9 mouse cellular contexts compared by ENCODE assay signal in the genomic region with DNA sequence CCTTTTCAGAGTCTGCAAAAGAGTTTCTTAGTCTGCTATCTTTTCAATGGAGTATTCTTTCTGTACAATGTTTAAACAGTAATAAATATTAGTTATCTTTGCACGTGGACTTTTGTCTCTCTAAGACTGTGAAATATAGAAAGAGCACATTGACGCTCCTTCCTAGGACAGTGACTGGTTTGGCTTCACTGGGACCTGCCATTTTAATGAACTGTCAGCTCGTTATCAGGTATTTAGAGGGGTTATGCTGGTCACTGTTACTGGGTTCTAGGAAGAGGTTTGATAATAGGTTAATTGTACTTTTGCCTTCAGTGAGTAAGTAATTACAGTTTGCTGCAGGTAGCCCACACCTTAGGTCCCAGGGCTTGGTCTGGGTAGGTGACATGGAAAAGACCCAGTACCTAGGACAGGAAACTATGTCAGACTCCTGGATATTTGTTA. TPM values are rescaled to one million over a fixed set of nuclear protein-coding genes. Genes with fewer than 3 reads are reported as not detected.
DNase-seq lines count a peak whose midpoint lies in the region; ATAC-seq and TF ChIP-seq lines count a peak whose summit lies in the region.
"Had no signal": no experiment of that assay in that cellular context is flagged by ENCODE, and none has a peak within 500 bp of the region (broad histone marks: within the 10 kb centered on the region; RNA-seq: fewer than 3 reads in every experiment).

No protein-coding gene starts in this region.

- no peak for ATAC-seq in kidney, postnatal 0 days (replicated peaks; ENCODE audit: low FRiP score, low read depth)
- ATAC-seq in intestine, embryonic 14.5 days (replicated peaks; ENCODE audit: low FRiP score, low TSS enrichment, low read depth) = no peak
- ATAC-seq in megakaryocyte-erythroid progenitor cell, adult 5-6 weeks (replicated peaks; ENCODE audit: low FRiP score, low TSS enrichment, poor library complexity, severe bottlenecking) = no peak

- H3ac ChIP-seq in myocyte (ENCODE audit: control insufficient read depth, insufficient read length) = peak overlapping the region; percentile 49

- H3K36me3 ChIP-seq in kidney, postnatal 0 days (ENCODE audit: insufficient read depth, low read length) = no peaks in the 10 kb centered on the region
- peaks cover 26% of the 10 kb centered on the region for H3K36me3 ChIP-seq in embryonic facial prominence, embryonic 10.5 days (replicated peaks)
- peaks cover 18% of the 10 kb centered on the region; the same call in 1 of the 2 replicates for H3K36me3 ChIP-seq in intestine, embryonic 14.5 days (ENCODE audit: control insufficient read depth, insufficient read depth, low read length)
- peaks cover 5% of the 10 kb centered on the region for H3K36me3 ChIP-seq in myocyte (ENCODE audit: control insufficient read depth, insufficient read depth)

- no peaks in the 10 kb centered on the region for H3K4me1 ChIP-seq in kidney, postnatal 0 days (replicated peaks; ENCODE audit: insufficient read depth, low read length)
- H3K4me1 ChIP-seq in embryonic facial prominence, embryonic 10.5 days = peaks cover 8% of the 10 kb centered on the region
- peaks cover 6% of the 10 kb centered on the region for H3K4me1 ChIP-seq in intestine, embryonic 14.5 days (replicated peaks; ENCODE audit: control insufficient read depth, insufficient read depth, low read length)

- TF ChIP-seq CTCF in kidney, postnatal 0 days (IDR thresholded peaks at IDR 0.05; ENCODE audit: low read depth) = no peak

- H3K79me2 ChIP-seq in myocyte (ENCODE audit: control insufficient read depth, insufficient read depth) = peaks cover 9% of the 10 kb centered on the region

- no peak for DNase-seq in kidney, postnatal 0 days (ENCODE audit: low spot score)
- DNase-seq in kidney, adult 11 months = no peak
- no peak for DNase-seq in embryonic facial prominence, embryonic 10.5 days (ENCODE audit: low spot score)
- no peak for DNase-seq in intestine, embryonic 14.5 days (ENCODE audit: low spot score)
- no peak for DNase-seq in cerebellum, postnatal 25 days
- DNase-seq in cerebellum, adult 11 months = no peak
- DNase-seq: right cerebral cortex, postnatal 14 days had no signal

- TF ChIP-seq POLR2A in myocyte (IDR thresholded peaks at IDR 0.05; ENCODE audit: insufficient read length, low read depth) = no peak

- peak overlapping the region; percentile 83 for H3K9ac ChIP-seq in kidney, postnatal 0 days (ENCODE audit: low read depth, low read length)
- peak overlapping the region; percentile 79 for H3K9ac ChIP-seq in intestine, embryonic 14.5 days (ENCODE audit: low read length)

- no peaks in the 10 kb centered on the region for H3K9me3 ChIP-seq in kidney, postnatal 0 days (replicated peaks; ENCODE audit: low read length)
- no peaks in the 10 kb centered on the region for H3K9me3 ChIP-seq in embryonic facial prominence, embryonic 10.5 days
- H3K9me3 ChIP-seq in intestine, embryonic 14.5 days (ENCODE audit: control insufficient read depth, low read length) = no peaks in the 10 kb centered on the region

- H3K27ac ChIP-seq in kidney, postnatal 0 days = no peak overlapping the region
- H3K27ac ChIP-seq in embryonic facial prominence, embryonic 10.5 days (replicated peaks) = peak overlapping the region; percentile 88; the same call in 1 of the 2 replicates
- no peak overlapping the region for H3K27ac ChIP-seq in intestine, embryonic 14.5 days (ENCODE audit: low read depth)

- H3K27me3 ChIP-seq in kidney, postnatal 0 days (ENCODE audit: insufficient read depth, low read length) = no peaks in the 10 kb centered on the region
- no peaks in the 10 kb centered on the region for H3K27me3 ChIP-seq in embryonic facial prominence, embryonic 10.5 days (replicated peaks; ENCODE audit: low read depth, poor library complexity, severe bottlenecking)
- no peaks in the 10 kb centered on the region for H3K27me3 ChIP-seq in intestine, embryonic 14.5 days (replicated peaks; ENCODE audit: control insufficient read depth, insufficient read depth, low read length)
- no peaks in the 10 kb centered on the region for H3K27me3 ChIP-seq in myocyte (ENCODE audit: control insufficient read depth, insufficient read depth, insufficient read length)

- peak overlapping the region; percentile 91 for H3K4me3 ChIP-seq in kidney, postnatal 0 days (replicated peaks; ENCODE audit: low read depth, low read length)
- H3K4me3 ChIP-seq in embryonic facial prominence, embryonic 10.5 days = peak overlapping the region; percentile 93
- H3K4me3 ChIP-seq in intestine, embryonic 14.5 days (ENCODE audit: low read depth, low read length) = peak overlapping the region; percentile 81
- peak overlapping the region; percentile 92 for H3K4me3 ChIP-seq in myocyte

- 33% methylated on average over 3 of the region's 3 CpGs for WGBS in kidney, postnatal 0 days
- WGBS in embryonic facial prominence, embryonic 10.5 days = 47% methylated on average over 3 of the region's 3 CpGs
- WGBS in intestine, embryonic 14.5 days = 38% methylated on average over 3 of the region's 3 CpGs

- peak overlapping the region; percentile 73 for H3K4me2 ChIP-seq in kidney, postnatal 0 days (ENCODE audit: low read length)
- peak overlapping the region; percentile 93 for H3K4me2 ChIP-seq in intestine, embryonic 14.5 days (ENCODE audit: low read length)
- H3K4me2 ChIP-seq in myocyte (ENCODE audit: low read depth) = peak overlapping the region; percentile 80

TF ChIP-seq in myocyte, 11 proteins besides CTCF, POLR2A, EP300 and RAD21:
- TF ChIP-seq REST (IDR thresholded peaks at IDR 0.05; ENCODE audit: insufficient read depth, insufficient read length) (no peak), TCF12 (IDR thresholded peaks at IDR 0.05; ENCODE audit: insufficient read depth, poor library complexity, severe bottlenecking) (no peak), MYOD1 (IDR thresholded peaks at IDR 0.05; ENCODE audit: control insufficient read depth in 1 of 3, insufficient read length in 2 of 3, low read depth in 2 of 3) (no peak), MAX (IDR thresholded peaks at IDR 0.05; ENCODE audit: low read depth) (no peak), TCF3 (IDR thresholded peaks at IDR 0.05; ENCODE audit: insufficient read length, low read depth) (no peak), CEBPB (IDR thresholded peaks at IDR 0.05; ENCODE audit: insufficient read depth, poor library complexity, severe bottlenecking) (no peak), MYOG (IDR thresholded peaks at IDR 0.05; ENCODE audit: control insufficient read depth in 1 of 3, insufficient read depth in 1 of 3, insufficient read length in 2 of 3, low read depth in 2 of 3) (no peak), SRF (IDR thresholded peaks at IDR 0.05; ENCODE audit: control insufficient read depth, insufficient read length, low read depth) (no peak), USF1 (IDR thresholded peaks at IDR 0.05; ENCODE audit: low read depth) (no peak), E2F4 (IDR thresholded peaks at IDR 0.05; ENCODE audit: insufficient read depth) (no peak), POLR2AphosphoS2 (IDR thresholded peaks at IDR 0.05; ENCODE audit: insufficient read length, low read depth) (no peak)

RNA-seq across cellular contexts. Expression of gene Rint1, which starts 0.9 kb away (rescaled TPM):
- polyA plus RNA-seq in kidney, postnatal 0 days (2015; fragmentation: Nextera tagmentation; extraction: Ambion mirVana) = 26.8 and 29.5 TPM in 2 replicates
- 36.4 and 36.5 TPM in 2 replicates for polyA plus RNA-seq in embryonic facial prominence, embryonic 10.5 days (2016; fragmentation: Nextera tagmentation; extraction: Ambion mirVana)
- 29.6 and 31.1 TPM in 2 replicates for polyA plus RNA-seq in intestine, embryonic 14.5 days (2014; fragmentation: Nextera tagmentation; extraction: Ambion mirVana)
- polyA plus RNA-seq in myocyte (2012; fragmentation: generic; extraction: Trizol) = 8.3 TPM
- total RNA-seq in megakaryocyte-erythroid progenitor cell, adult 5-6 weeks (2014; fragmentation: Nextera tagmentation) = 60.8 and 62.7 TPM in 2 replicates
- 33.6 and 37.5 TPM in 2 replicates for total RNA-seq in megakaryocyte-erythroid progenitor cell, adult 5-6 weeks (2017)

RNA-seq across cellular contexts. Expression of gene Pus7, which starts 4.9 kb away (rescaled TPM):
- polyA plus RNA-seq in kidney, postnatal 0 days (2015; fragmentation: Nextera tagmentation; extraction: Ambion mirVana) = 13.8 and 16.3 TPM in 2 replicates
- polyA plus RNA-seq in embryonic facial prominence, embryonic 10.5 days (2016; fragmentation: Nextera tagmentation; extraction: Ambion mirVana) = 42.9 and 45.9 TPM in 2 replicates
- polyA plus RNA-seq in intestine, embryonic 14.5 days (2014; fragmentation: Nextera tagmentation; extraction: Ambion mirVana) = 36.3 and 44.2 TPM in 2 replicates
- polyA plus RNA-seq in myocyte (2012; fragmentation: generic; extraction: Trizol) = 9.7 TPM
- total RNA-seq in megakaryocyte-erythroid progenitor cell, adult 5-6 weeks (2014; fragmentation: Nextera tagmentation) = 64.0 and 64.3 TPM in 2 replicates
- 84.8 and 88.0 TPM in 2 replicates for total RNA-seq in megakaryocyte-erythroid progenitor cell, adult 5-6 weeks (2017)

RNA-seq across cellular contexts. Expression of gene Tomm7, which starts 55.6 kb away (rescaled TPM):
- polyA plus RNA-seq in kidney, postnatal 0 days (2015; fragmentation: Nextera tagmentation; extraction: Ambion mirVana) = 121 and 137 TPM in 2 replicates
- polyA plus RNA-seq in embryonic facial prominence, embryonic 10.5 days (2016; fragmentation: Nextera tagmentation; extraction: Ambion mirVana) = 147 and 150 TPM in 2 replicates
- polyA plus RNA-seq in intestine, embryonic 14.5 days (2014; fragmentation: Nextera tagmentation; extraction: Ambion mirVana) = 141 and 152 TPM in 2 replicates
- polyA plus RNA-seq in myocyte (2012; fragmentation: generic; extraction: Trizol) = 111 TPM
- total RNA-seq in megakaryocyte-erythroid progenitor cell, adult 5-6 weeks (2014; fragmentation: Nextera tagmentation) = 98.3 and 122 TPM in 2 replicates
- 241 and 274 TPM in 2 replicates for total RNA-seq in megakaryocyte-erythroid progenitor cell, adult 5-6 weeks (2017)
